Mouse (Mus musculus) G1E (cell line): ENCODE data around the gene Tmem266.

Experiments
- CTCF ChIP-seq: IDR thresholded peaks from 2 replicates; pipeline ENCODE4 v1.5.1; 2012; ENCODE audit warnings: low read depth, low read length, inconsistent platforms, mixed read lengths
- GATA1 ChIP-seq: IDR thresholded peaks from 2 replicates; pipeline ENCODE4 v1.6.1; 2012; ENCODE audit warnings: borderline replicate concordance, low read length, inconsistent platforms, mixed read lengths
- POLR2AphosphoS5 ChIP-seq: IDR thresholded peaks from 2 replicates; pipeline ENCODE4 v1.6.1; 2012; ENCODE audit warnings: low read depth, low read length, inconsistent platforms; ENCODE audit not compliant: insufficient replicate concordance
- TAL1 ChIP-seq: conservative IDR thresholded peaks from 2 replicates; pipeline ENCODE4 v1.6.1; 2012; ENCODE audit warnings: low read depth, low read length, inconsistent platforms, mixed read lengths

DNA sequence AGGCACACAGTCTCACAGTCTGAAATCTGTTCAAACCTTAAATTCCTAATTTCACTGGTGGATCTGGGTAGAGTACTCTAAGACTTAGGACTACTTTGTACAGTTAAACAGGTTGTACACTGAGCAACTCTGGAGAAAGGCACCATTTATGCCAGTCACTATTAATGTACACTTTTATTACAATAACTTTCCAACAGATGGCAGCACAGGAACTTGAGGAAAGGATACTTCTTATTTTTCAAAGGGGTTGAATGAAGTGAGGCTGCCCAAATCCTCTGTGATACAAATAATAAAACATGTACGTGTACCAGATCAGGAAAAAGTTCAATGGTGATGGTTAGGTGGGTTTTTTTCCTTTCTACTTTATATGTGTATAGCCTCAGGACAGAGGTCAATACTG lies 141.7 kb downstream of the Tmem266 start:
- TF ChIP-seq CTCF (no peak), TAL1 (no peak), GATA1 (no peak), POLR2AphosphoS5 (no peak)
